Mouse (Mus musculus) bone marrow macrophage, adult 2 months (primary cell): ENCODE data around the gene Atxn7l2.

Experiments used
- CTCF ChIP-seq: IDR thresholded peaks from 2 replicates; pipeline ENCODE4 v1.5.1; 2012; ENCODE audit warnings: low read depth, mild to moderate bottlenecking, low read length, moderate library complexity
- POLR2A ChIP-seq: IDR thresholded peaks from 2 replicates; pipeline ENCODE4 v1.6.1; 2012; ENCODE audit warnings: mild to moderate bottlenecking, low read depth, low read length, borderline replicate concordance

DNA sequence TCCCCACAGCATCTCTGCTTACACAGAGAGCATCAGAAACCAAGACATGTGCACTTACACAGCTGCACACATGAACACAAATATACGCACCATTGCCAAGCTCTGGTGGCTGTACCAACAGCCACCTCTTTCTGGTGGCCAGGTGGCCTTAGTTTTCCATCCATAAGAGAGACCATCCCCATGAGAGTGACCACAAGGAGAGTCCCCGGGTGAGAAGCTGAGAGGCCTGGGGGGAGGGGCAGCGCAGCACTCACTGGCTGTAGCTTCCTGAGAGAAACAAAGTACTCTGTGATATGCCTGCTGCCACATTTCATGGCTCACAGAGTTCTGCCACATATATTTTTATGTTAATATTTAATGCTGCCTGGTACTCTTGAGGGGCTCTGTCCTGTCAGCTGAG, 41.5 kb downstream of the Atxn7l2 start:
- TF ChIP-seq POLR2A (no peak), CTCF (no peak)
